Mouse (Mus musculus) embryonic facial prominence, embryonic 14.5 days (tissue): ENCODE results near the gene Sept9. TPM values are rescaled to one million over a fixed set of nuclear protein-coding genes. Genes with fewer than 3 reads are reported as not detected.
A peak's percentile ranks its signal among the peaks of the same experiment; 100 is the strongest.

ENCODE experiments used
- ATAC-seq: fragments of 200-750 bp; cut with Nextera tagmentation; 2 replicates; pipeline ENCODE4 v1.8.0; 2017; ENCODE audit warnings: low read depth, moderate number of reproducible peaks, moderate TSS enrichment
- DNase-seq: peaks from one replicate; pipeline ENCODE4 v3.0.0-alpha.2; 2015; ENCODE audit warnings: low spot score
- H3K27ac ChIP-seq: fragments of 300-500 bp; sonication (generic); replicated peaks from 2 replicates; pipeline ENCODE4 v1.5.1; 2014; ENCODE audit warnings: low read depth, mild to moderate bottlenecking, low read length, moderate library complexity
- H3K27me3 ChIP-seq: fragments of 300-500 bp; sonication (generic); replicated peaks from 2 replicates; pipeline ENCODE4 v1.6.1; 2014; ENCODE audit warnings: low read length; ENCODE audit not compliant: control insufficient read depth, insufficient read depth
- H3K36me3 ChIP-seq: fragments of 300-500 bp; sonication (generic); 2 replicates; pipeline ENCODE4 v1.6.1; 2014; ENCODE audit warnings: low read length, mixed read lengths; ENCODE audit not compliant: control insufficient read depth, insufficient read depth
- H3K4me1 ChIP-seq: fragments of 300-500 bp; sonication (generic); 2 replicates; pipeline ENCODE4 v1.6.1; 2014; ENCODE audit warnings: antibody characterized with exemption, low read length; ENCODE audit not compliant: control insufficient read depth, insufficient read depth
- H3K4me2 ChIP-seq: fragments of 300-500 bp; sonication (generic); 2 replicates; pipeline ENCODE4 v1.6.1; 2014; ENCODE audit warnings: low read depth, mild to moderate bottlenecking, low read length, moderate library complexity, mixed read lengths
- H3K4me3 ChIP-seq: fragments of 300-500 bp; sonication (generic); 2 replicates; pipeline ENCODE4 v1.5.1; 2014; ENCODE audit warnings: low read depth, mild to moderate bottlenecking, low read length
- H3K9ac ChIP-seq: fragments of 300-500 bp; sonication (generic); 2 replicates; pipeline ENCODE4 v1.6.1; 2014; ENCODE audit warnings: low read depth, mild to moderate bottlenecking, low read length, moderate library complexity, mixed read lengths
- H3K9me3 ChIP-seq: fragments of 300-500 bp; sonication (generic); 2 replicates; pipeline ENCODE4 v1.6.1; 2016; ENCODE audit warnings: low read length; ENCODE audit not compliant: control insufficient read depth
- WGBS: fragments of 180-500 bp; shearing (Covaris S2); extraction: QIAGEN DNeasy Blood & Tissue Kit; methylation state at CpG from one replicate; pipeline ENCODE4 v1.1.7; 2014; 5-methylcytosine and 5-hydroxymethylcytosine counted together
- polyA plus RNA-seq: library from polyadenylated mRNA; unstranded; fragments of >200 nt; fragmentation: Nextera tagmentation; extraction: Ambion mirVana; gene quantifications from 2 replicates; pipeline ENCODE4 v1.2.1, GENCODE M21; 2014

Gene Sept9
- polyA plus RNA-seq, 1 experiment from 2014 or later, result 115 TPM

DNA sequence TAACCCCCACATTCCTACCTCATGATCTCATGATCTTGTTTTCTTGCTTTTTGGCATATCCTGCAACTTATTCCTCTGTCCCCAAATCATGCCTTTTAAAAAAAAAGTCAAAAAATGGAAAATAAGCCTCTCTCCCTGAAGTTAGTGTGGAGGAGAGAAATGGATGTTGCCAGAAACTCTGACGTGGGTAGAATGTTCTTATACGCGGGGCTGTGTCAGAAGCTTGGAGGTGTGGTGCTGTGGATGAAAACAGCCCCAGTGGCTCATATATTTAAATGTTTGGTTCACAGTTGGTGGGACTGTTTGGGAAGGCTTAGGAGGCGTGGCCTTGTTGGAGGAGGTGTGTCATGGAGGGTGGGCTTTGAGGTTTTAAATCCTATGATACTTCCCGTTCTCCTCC lies 169.9 kb downstream of the Sept9 start:
- Histone ChIP-seq H3K9me3 (no peaks in the 10 kb centered on the region), H3K4me2 (no peak overlapping the region), H3K27me3 (no peaks in the 10 kb centered on the region), H3K4me3 (no peak overlapping the region), H3K27ac (no peak overlapping the region), H3K36me3 (no peaks in the 10 kb centered on the region), H3K9ac (no peak overlapping the region), H3K4me1 (peaks cover 12% of the 10 kb centered on the region)
- DNase-seq (no peak), ATAC-seq (no peak)
- WGBS, result 85% methylated on average over 5 of the region's 5 CpGs

DNA sequence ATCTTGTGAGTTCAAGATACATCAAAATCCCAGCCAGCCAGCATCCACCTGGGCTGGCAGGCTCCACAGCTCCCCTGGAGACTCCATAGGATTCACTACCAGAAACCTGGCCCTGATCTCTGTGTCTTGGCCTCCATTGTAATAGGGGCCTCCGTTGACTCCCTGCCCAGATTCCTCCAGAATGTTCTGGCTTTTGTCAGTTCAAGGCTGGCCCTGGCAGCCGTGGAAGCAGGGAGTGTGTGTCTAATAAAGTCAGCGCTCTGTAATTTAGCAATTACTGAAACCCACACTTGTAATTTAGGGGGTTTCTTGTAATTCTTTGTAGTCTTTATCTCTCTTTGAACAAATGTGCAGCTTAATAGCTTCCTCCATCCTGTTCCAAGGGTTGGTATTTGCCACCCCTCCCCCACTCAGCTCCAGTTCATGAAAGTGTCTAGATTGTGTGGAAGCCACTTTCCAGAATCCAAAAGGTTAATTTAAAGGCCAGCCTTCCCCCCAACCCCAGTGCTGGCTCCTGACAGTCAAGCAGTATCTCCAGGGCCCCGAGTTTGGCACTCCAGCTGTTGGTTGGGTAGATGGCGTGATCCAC lies 170.9 kb downstream of the Sept9 start:
- Histone ChIP-seq H3K27me3 (no peaks in the 10 kb centered on the region), H3K4me3 (no peak overlapping the region), H3K4me2 (no peak overlapping the region), H3K9ac (no peak overlapping the region), H3K4me1 (peaks cover 13% of the 10 kb centered on the region), H3K9me3 (no peaks in the 10 kb centered on the region), H3K27ac (no peak overlapping the region), H3K36me3 (no peaks in the 10 kb centered on the region)
- ATAC-seq (peak; percentile 58), DNase-seq (peak; percentile 81)
- WGBS, result 47% methylated on average over 5 of the region's 5 CpGs

DNA sequence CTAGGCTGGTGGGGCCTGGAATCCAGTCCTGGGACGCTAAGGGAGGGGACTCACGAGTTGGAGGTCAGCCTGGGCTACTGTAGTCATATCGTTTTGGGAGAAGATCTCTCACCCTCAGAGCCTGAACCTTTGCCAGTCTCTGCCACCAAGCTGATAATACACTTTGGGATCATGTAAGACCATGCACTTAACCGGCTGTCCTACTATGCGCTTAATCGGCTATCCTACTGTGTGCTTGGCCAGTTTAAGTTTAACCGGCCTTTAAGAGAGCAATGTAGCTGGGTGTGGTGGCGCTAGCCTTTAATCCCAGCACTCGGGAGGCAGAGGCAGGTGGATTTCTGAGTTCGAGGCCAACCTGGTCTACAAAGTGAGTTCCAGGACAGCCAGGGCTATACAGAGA lies 173.1 kb downstream of the Sept9 start:
- Histone ChIP-seq H3K9me3 (no peaks in the 10 kb centered on the region), H3K4me3 (no peak overlapping the region), H3K27ac (no peak overlapping the region), H3K4me1 (peaks cover 13% of the 10 kb centered on the region), H3K36me3 (no peaks in the 10 kb centered on the region), H3K4me2 (no peak overlapping the region), H3K27me3 (no peaks in the 10 kb centered on the region), H3K9ac (no peak overlapping the region)
- ATAC-seq (no peak), DNase-seq (no peak)
- 88% methylated on average over 10 of the region's 10 CpGs for WGBS

GRCm38 (mm10) chr11:117373195-117373594 lies 173.7 kb downstream of the Sept9 start:
- DNase-seq (peak; percentile 45), ATAC-seq (no peak)
- 65% methylated on average over 20 of the region's 20 CpGs for WGBS
- peak overlapping the region; percentile 61 for H3K27ac ChIP-seq
- H3K27me3 ChIP-seq, result no peaks in the 10 kb centered on the region
- H3K4me3 ChIP-seq, result no peak overlapping the region
- H3K9ac ChIP-seq, result no peak overlapping the region
- no peaks in the 10 kb centered on the region for H3K36me3 ChIP-seq
- peak overlapping the region; percentile 18; the same call in 1 of the 2 replicates for H3K4me2 ChIP-seq
- no peaks in the 10 kb centered on the region for H3K9me3 ChIP-seq
- H3K4me1 ChIP-seq, result peaks cover 13% of the 10 kb centered on the region

GRCm38 (mm10) chr11:117373870-117374269 lies 174.4 kb downstream of the Sept9 start:
- no peak for DNase-seq
- 42% methylated on average over 4 of the region's 4 CpGs for WGBS
- Histone ChIP-seq H3K9me3 (no peaks in the 10 kb centered on the region), H3K4me1 (peaks cover 13% of the 10 kb centered on the region), H3K36me3 (no peaks in the 10 kb centered on the region), H3K27me3 (no peaks in the 10 kb centered on the region), H3K27ac (no peak overlapping the region), H3K4me2 (no peak overlapping the region), H3K4me3 (no peak overlapping the region), H3K9ac (no peak overlapping the region)
- no peak for ATAC-seq

DNA sequence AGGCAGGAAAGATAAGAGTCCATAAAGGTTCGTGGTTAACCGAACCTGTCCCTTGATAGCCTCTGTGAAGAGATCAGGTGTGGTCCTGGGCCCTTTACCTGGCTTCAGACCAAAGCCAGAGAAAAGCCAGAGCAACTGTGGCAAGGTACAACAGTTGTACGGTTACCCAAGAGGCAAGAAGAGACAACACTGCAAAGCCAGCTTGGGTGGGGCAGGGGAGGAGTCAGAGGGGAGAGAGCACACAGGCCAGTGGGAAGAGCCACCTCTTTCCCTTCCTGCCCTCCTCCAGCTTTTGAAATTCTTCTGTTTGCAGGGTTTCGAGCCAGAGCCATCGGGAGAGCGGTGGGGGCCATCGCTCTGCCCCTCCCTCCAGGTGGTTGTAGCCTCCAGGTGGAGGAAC lies 174.8 kb downstream of the Sept9 start:
- no peak overlapping the region; the same call in 1 of the 2 replicates for H3K9ac ChIP-seq

GRCm38 (mm10) chr11:117379774-117380173 lies 180.3 kb downstream of the Sept9 start:
- Histone ChIP-seq H3K27ac (no peak overlapping the region), H3K4me1 (peaks cover 5% of the 10 kb centered on the region; the same call in 1 of the 2 replicates), H3K4me2 (no peak overlapping the region), H3K27me3 (peaks cover 3% of the 10 kb centered on the region; the same call in 1 of the 2 replicates), H3K36me3 (no peaks in the 10 kb centered on the region), H3K9ac (no peak overlapping the region), H3K4me3 (no peak overlapping the region), H3K9me3 (no peaks in the 10 kb centered on the region)
- DNase-seq (no peak), ATAC-seq (no peak)
- 74% methylated on average over 5 of the region's 5 CpGs for WGBS

More for the DNA sequence above, 174.8 kb downstream of the Sept9 start:
- Histone ChIP-seq H3K4me2 (no peak overlapping the region), H3K36me3 (no peaks in the 10 kb centered on the region), H3K9me3 (no peaks in the 10 kb centered on the region), H3K27me3 (no peaks in the 10 kb centered on the region), H3K4me1 (peaks cover 13% of the 10 kb centered on the region), H3K27ac (no peak overlapping the region), H3K4me3 (no peak overlapping the region)
- 55% methylated on average over 7 of the region's 7 CpGs for WGBS
- DNase-seq (no peak), ATAC-seq (no peak)

- Histone ChIP-seq H3K9me3 (no peaks in the 10 kb centered on the region), H3K27ac (no peak overlapping the region), H3K36me3 (no peaks in the 10 kb centered on the region), H3K9ac (0 out of 2 replicates have a peak overlapping the region, but pooled peaks have one; percentile 8), H3K4me1 (peaks cover 9% of the 10 kb centered on the region), H3K4me3 (no peak overlapping the region), H3K27me3 (peaks cover 3% of the 10 kb centered on the region; the same call in 1 of the 2 replicates), H3K4me2 (peak overlapping the region; percentile 38; the same call in 1 of the 2 replicates)
- 15% methylated on average over 9 of the region's 9 CpGs for WGBS
- peak; percentile 32 for DNase-seq
- no peak for ATAC-seq
Measured at GRCm38 (mm10) chr11:117384235-117384634, 184.8 kb downstream of the Sept9 start.

DNA sequence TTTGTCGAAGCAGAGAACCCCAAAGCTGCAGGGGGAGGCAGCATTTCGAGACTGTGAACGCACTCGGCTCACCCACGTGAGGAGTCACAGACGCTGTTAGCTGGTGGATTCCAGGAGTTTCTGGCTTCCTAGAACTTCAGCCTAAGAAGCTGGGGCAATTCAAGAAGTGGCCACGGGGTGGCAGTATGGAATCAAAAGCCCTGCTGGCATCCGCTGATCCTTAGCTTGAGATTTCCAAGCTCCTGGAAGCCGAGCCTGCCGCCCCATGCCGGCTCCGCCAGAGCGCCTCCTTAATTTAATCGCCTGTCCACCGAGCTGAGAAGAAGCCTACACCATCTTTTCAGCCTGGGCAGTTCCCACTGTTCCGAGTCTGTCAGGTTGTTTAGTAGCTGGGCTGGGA lies 185.4 kb downstream of the Sept9 start:
- ATAC-seq (peak; percentile 64; the same call in 1 of the 2 replicates), DNase-seq (peak; percentile 94)
- H3K4me2 ChIP-seq, result peak overlapping the region; percentile 38
- WGBS, result 3% methylated on average over 16 of the region's 16 CpGs
- 0 out of 2 replicates have a peak overlapping the region, but pooled peaks have one; percentile 8 for H3K9ac ChIP-seq
- H3K27me3 ChIP-seq, result peaks cover 3% of the 10 kb centered on the region; the same call in 1 of the 2 replicates
- H3K9me3 ChIP-seq, result no peaks in the 10 kb centered on the region
- no peaks in the 10 kb centered on the region for H3K36me3 ChIP-seq
- no peak overlapping the region; the same call in 1 of the 2 replicates for H3K27ac ChIP-seq
- H3K4me3 ChIP-seq, result no peak overlapping the region
- H3K4me1 ChIP-seq, result peaks cover 9% of the 10 kb centered on the region
